Mouse (Mus musculus) c-Kit-positive CD71-negative TER-119-negative erythroid progenitor cells, embryonic 14.5 days (primary cell): Measurements from ENCODE around the gene Mrgpra2b.
"Not testable (repeated sequence)": the region's sequence is repeated elsewhere in the genome, so short reads cannot be mapped to it uniquely, and the experiment has no call there.

Experiments used
- DNase-seq: peaks from one replicate; pipeline ENCODE4 v3.0.0-alpha.2; 2013; ENCODE audit warnings: low read depth

Gene Mrgpra2b

GRCm38 (mm10) chr7:47528762-47529161, at the start of gene Mrgpra2b:
TSS of gene Mrgpra2b (minus strand) at chr7:47528862.
- DNase-seq: no peak

GRCm38 (mm10) chr7:47516379-47516778, 12.3 kb downstream of the Mrgpra2b start:
- DNase-seq: no peak

GRCm38 (mm10) chr7:47515050-47515449, 13.6 kb downstream of the Mrgpra2b start:
- DNase-seq: no peak

- no peak for DNase-seq
Observed at GRCm38 (mm10) chr7:47502953-47503352, 25.7 kb downstream of the Mrgpra2b start.

GRCm38 (mm10) chr7:47491266-47491665, 37.4 kb downstream of the Mrgpra2b start:
- DNase-seq: not testable (repeated sequence)

GRCm38 (mm10) chr7:47489438-47489837, 39.2 kb downstream of the Mrgpra2b start:
- DNase-seq: not testable (repeated sequence)

- not testable (repeated sequence) for DNase-seq
Observed at GRCm38 (mm10) chr7:47483181-47483580, 45.5 kb downstream of the Mrgpra2b start.

- DNase-seq: not testable (repeated sequence)
Observed at GRCm38 (mm10) chr7:47473904-47474303, 54.8 kb downstream of the Mrgpra2b start.

- DNase-seq: not testable (repeated sequence)
Observed at GRCm38 (mm10) chr7:47465278-47465981, 63.2 kb downstream of the Mrgpra2b start.

DNA sequence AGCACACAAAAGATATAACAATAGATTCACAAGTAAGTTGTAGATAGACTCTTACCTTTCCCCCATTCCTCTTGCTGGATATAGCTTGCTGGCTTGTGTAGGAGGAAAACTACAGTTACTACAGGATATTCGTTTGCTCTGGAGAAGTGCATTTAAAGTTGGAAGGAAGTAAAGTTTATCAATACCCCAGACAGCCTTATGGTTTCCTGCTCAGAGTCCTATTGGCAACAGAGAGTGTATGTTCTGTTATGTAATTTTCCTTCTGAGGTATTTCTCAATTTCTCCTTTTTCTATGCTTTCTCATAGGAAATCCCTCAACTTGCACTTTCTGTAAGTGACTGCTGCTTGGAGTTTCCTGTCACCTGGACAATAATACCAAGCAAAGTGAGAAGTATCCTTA, 76.6 kb downstream of the Mrgpra2b start, which contains the start of gene Mrgpra2a:
TSS of gene Mrgpra2a (minus strand) at position 125 of the 400 bp plus-strand sequence.
- DNase-seq: not testable (repeated sequence)

DNA sequence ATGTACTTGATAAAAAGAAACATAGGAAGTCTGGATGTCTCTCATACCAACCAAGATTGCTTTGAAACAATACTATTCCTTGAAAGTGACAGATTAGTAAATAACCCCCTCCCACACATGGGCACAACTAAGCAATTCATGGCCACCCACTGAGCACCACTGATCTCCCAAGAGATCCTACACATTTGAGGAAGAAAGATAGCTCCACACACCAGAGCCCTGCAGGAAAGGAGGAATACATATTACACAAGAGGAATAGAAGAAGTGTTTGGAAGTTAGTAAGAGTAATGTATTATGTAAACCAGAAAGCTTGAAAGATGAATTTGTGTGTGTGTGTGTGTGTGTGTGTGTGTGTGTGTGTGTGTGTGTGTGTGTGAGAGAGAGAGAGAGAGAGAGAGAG, 82.9 kb downstream of the Mrgpra2b start:
- DNase-seq: not testable (repeated sequence)

DNA sequence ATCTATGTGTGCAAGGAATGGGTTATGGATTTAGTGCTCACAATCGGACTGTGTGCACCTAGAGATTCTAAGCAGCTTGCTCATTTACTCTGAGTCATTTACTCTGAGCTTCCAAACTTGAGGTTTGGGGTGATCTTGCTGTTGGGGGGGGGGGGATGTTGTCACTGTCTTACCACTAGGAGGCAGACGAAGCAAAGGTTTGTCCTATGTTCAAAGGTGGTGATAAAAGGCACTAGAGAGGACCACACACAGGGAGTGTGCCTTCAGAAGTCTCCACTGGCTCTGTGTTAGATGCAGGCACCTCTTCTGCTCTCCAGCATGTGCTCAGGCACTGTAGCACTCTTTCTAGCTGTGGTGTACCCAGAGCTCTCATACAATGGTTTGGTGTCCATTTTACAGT, 92.2 kb downstream of the Mrgpra2b start:
- DNase-seq: not testable (repeated sequence)

DNA sequence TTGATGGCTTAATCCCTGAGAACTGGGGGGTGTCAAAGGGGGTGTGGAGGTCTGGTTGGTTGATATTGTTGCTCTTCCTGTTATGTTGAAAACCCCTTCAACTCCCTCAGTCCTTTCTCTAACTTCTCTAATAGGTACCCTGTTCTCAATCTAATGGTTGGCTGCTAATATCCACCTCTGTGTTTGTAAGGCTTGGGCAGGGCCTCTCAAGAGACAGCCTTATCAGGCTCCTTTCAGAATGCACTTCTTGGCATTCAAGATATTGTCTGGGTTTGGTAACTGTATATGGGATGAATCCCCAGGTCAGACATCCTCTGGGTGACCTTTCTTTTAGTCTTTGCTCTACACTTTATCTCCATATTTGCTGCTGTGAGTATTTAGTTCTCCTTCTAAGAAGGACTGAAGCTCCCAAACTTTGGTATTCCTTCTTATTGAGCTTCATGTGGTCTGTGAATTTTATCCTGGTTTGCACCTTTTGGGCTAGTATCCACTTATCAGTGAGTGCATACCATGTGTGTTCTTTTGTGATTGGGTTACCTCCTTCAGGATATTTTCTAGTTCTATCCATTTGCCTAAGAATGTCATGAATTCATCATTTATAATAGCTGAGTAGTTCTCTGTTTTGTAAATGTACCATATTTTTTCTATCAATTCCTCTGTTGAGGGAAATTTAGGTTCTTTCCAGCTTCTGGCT, 100.7 kb downstream of the Mrgpra2b start:
- DNase-seq: not testable (repeated sequence)
